Mouse (Mus musculus): ENCODE measurements around the gene Tmem115.

Gene Tmem115

GRCm38 (mm10) chr9:107533791-107534407, at the start of gene Tmem115:
TSS of gene Tmem115 (plus strand) at chr9:107533945.
- peak; percentile 75 for DNase-seq (ENCODE audit: low spot score)

GRCm38 (mm10) chr9:107484302-107484701, 49.4 kb upstream of the Tmem115 start:
- DNase-seq (ENCODE audit: low spot score), result no peak

GRCm38 (mm10) chr9:107484766-107485165, 49.0 kb upstream of the Tmem115 start:
- no peak for DNase-seq (ENCODE audit: low spot score)

GRCm38 (mm10) chr9:107486086-107486485, 47.7 kb upstream of the Tmem115 start:
- no peak for DNase-seq (ENCODE audit: low spot score)

- DNase-seq (ENCODE audit: low spot score), result peak; percentile 7
Observed at GRCm38 (mm10) chr9:107486507-107487225, 47.1 kb upstream of the Tmem115 start.

GRCm38 (mm10) chr9:107490146-107490545, 43.6 kb upstream of the Tmem115 start:
- DNase-seq (ENCODE audit: low spot score), result no peak

- no peak for DNase-seq (ENCODE audit: low spot score)
Observed at GRCm38 (mm10) chr9:107490625-107491024, 43.1 kb upstream of the Tmem115 start.

GRCm38 (mm10) chr9:107493511-107493910, 40.2 kb upstream of the Tmem115 start:
- DNase-seq (ENCODE audit: low spot score), result no peak

GRCm38 (mm10) chr9:107494238-107494637, 39.5 kb upstream of the Tmem115 start:
- no peak for DNase-seq (ENCODE audit: low spot score)

- no peak for DNase-seq (ENCODE audit: low spot score)
Observed at GRCm38 (mm10) chr9:107496359-107496758, 37.4 kb upstream of the Tmem115 start.

- no peak for DNase-seq (ENCODE audit: low spot score)
Observed at GRCm38 (mm10) chr9:107500708-107501286, 32.9 kb upstream of the Tmem115 start.

GRCm38 (mm10) chr9:107502131-107502846, 31.5 kb upstream of the Tmem115 start:
- no peak for DNase-seq (ENCODE audit: low spot score)

- no peak for DNase-seq (ENCODE audit: low spot score)
Observed at GRCm38 (mm10) chr9:107504662-107505537, 28.8 kb upstream of the Tmem115 start.

GRCm38 (mm10) chr9:107508266-107508665, 25.5 kb upstream of the Tmem115 start:
- no peak for DNase-seq (ENCODE audit: low spot score)

- no peak for DNase-seq (ENCODE audit: low spot score)
Observed at GRCm38 (mm10) chr9:107510384-107511100, 23.2 kb upstream of the Tmem115 start.

GRCm38 (mm10) chr9:107511436-107511835, 22.3 kb upstream of the Tmem115 start:
- no peak for DNase-seq (ENCODE audit: low spot score)

GRCm38 (mm10) chr9:107512326-107512725, 21.4 kb upstream of the Tmem115 start:
- DNase-seq (ENCODE audit: low spot score), result no peak

GRCm38 (mm10) chr9:107514303-107514955, 19.3 kb upstream of the Tmem115 start:
- DNase-seq (ENCODE audit: low spot score), result peak; percentile 85

GRCm38 (mm10) chr9:107520331-107520730, 13.4 kb upstream of the Tmem115 start:
- DNase-seq (ENCODE audit: low spot score), result no peak

- no peak for DNase-seq (ENCODE audit: low spot score)
Observed at GRCm38 (mm10) chr9:107521190-107521589, 12.6 kb upstream of the Tmem115 start.

Data from urinary bladder, postnatal 25 days (tissue).